Mouse (Mus musculus) hindbrain, embryonic 13.5 days (tissue): ENCODE data around the gene Theg. TPM values are rescaled to one million over a fixed set of nuclear protein-coding genes. Genes with fewer than 3 reads are reported as not detected.

Experiments used
- ATAC-seq: fragments of 200-750 bp; cut with Nextera tagmentation; 2 replicates; pipeline ENCODE4 v1.8.0; 2017; ENCODE audit warnings: moderate TSS enrichment; ENCODE audit not compliant: low FRiP score
- H3K27ac ChIP-seq: fragments of 300-500 bp; sonication (generic); 2 replicates; pipeline ENCODE4 v1.5.1; 2015; ENCODE audit warnings: inconsistent platforms, mild to moderate bottlenecking, moderate library complexity
- H3K27me3 ChIP-seq: fragments of 300-500 bp; sonication (generic); 2 replicates; pipeline ENCODE4 v1.6.1; 2015; ENCODE audit warnings: mild to moderate bottlenecking, inconsistent platforms
- H3K36me3 ChIP-seq: fragments of 300-500 bp; sonication (generic); 2 replicates; pipeline ENCODE4 v1.6.1; 2015; ENCODE audit warnings: mild to moderate bottlenecking, inconsistent platforms
- H3K4me1 ChIP-seq: fragments of 300-500 bp; sonication (generic); replicated peaks from 2 replicates; pipeline ENCODE4 v1.6.1; 2015; ENCODE audit warnings: inconsistent platforms
- H3K4me2 ChIP-seq: fragments of 300-500 bp; sonication (generic); 2 replicates; pipeline ENCODE4 v1.6.1; 2015; ENCODE audit warnings: inconsistent platforms, mild to moderate bottlenecking, moderate library complexity
- H3K4me3 ChIP-seq: fragments of 300-500 bp; sonication (generic); 2 replicates; pipeline ENCODE4 v1.5.1; 2015; ENCODE audit warnings: mild to moderate bottlenecking, inconsistent platforms
- H3K9ac ChIP-seq: fragments of 300-500 bp; sonication (generic); 2 replicates; pipeline ENCODE4 v1.6.1; 2015; ENCODE audit warnings: mild to moderate bottlenecking, inconsistent platforms
- H3K9me3 ChIP-seq: fragments of 300-500 bp; sonication (generic); 2 replicates; pipeline ENCODE4 v1.6.1; 2016; ENCODE audit warnings: inconsistent platforms
- WGBS: fragments of 180-500 bp; shearing (Covaris S2); methylation state at CpG from one replicate; pipeline ENCODE4 v1.1.7; 2015; 5-methylcytosine and 5-hydroxymethylcytosine counted together
- polyA plus RNA-seq: library from polyadenylated mRNA; unstranded; fragments of >200 nt; fragmentation: Nextera tagmentation; extraction: Ambion mirVana; gene quantifications from 2 replicates; pipeline ENCODE4 v1.2.1, GENCODE M21; 2015

Theg gene
- polyA plus RNA-seq, 1 experiment from 2014 or later, result not detected

DNA sequence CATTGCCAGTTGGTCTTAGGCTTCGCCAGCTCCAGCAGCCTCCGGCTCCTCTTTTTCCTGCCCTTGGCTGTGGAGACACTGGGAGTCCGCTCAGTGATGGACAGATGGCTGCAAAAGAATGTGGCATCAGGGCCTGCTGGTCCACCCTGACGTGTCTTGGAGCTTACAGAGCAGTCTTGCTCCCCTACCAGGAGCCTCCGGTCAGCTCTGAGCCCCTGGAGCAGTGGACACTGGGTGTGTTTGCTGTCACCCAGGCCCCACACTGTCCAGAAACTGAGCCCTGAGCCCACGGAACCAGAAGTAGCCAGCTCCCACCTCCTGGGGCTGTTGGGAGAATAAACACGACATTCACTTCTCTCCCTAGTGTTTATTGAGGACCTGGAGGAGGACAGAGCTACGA lies 888 bp downstream of the Theg start:
- Histone ChIP-seq H3K9me3 (no peaks in the 10 kb centered on the region), H3K4me1 (no peaks in the 10 kb centered on the region), H3K36me3 (no peaks in the 10 kb centered on the region), H3K9ac (no peak overlapping the region), H3K27ac (no peak overlapping the region), H3K4me3 (no peak overlapping the region), H3K4me2 (no peak overlapping the region), H3K27me3 (no peaks in the 10 kb centered on the region)
- WGBS, result 80% methylated on average over 8 of the region's 8 CpGs
- ATAC-seq, result no peak

DNA sequence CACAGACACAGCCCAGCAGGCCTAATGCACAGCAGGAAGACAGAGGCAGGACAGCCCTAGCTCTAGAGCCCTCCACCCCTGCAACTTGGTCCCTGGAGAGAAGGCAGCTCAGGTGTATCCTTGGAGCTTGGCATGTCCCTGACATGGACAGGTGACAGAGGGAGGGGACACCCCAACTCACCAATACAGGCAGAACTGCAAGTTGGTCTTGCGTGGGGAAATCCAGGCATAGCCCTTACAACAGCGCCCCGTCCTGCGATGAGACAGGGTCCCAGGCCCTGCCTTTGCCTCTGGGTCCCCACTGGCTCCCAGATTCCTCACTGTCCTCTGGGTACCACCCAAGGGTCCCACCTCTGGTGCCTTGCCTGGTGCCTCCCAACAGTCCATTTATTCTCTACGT lies 1.4 kb downstream of the Theg start:
- no peak for ATAC-seq
- Histone ChIP-seq H3K27ac (no peak overlapping the region), H3K27me3 (no peaks in the 10 kb centered on the region), H3K4me1 (no peaks in the 10 kb centered on the region), H3K4me2 (no peak overlapping the region), H3K4me3 (no peak overlapping the region), H3K9ac (no peak overlapping the region), H3K9me3 (no peaks in the 10 kb centered on the region), H3K36me3 (no peaks in the 10 kb centered on the region)
- WGBS, result 93% methylated on average over 5 of the region's 5 CpGs

DNA sequence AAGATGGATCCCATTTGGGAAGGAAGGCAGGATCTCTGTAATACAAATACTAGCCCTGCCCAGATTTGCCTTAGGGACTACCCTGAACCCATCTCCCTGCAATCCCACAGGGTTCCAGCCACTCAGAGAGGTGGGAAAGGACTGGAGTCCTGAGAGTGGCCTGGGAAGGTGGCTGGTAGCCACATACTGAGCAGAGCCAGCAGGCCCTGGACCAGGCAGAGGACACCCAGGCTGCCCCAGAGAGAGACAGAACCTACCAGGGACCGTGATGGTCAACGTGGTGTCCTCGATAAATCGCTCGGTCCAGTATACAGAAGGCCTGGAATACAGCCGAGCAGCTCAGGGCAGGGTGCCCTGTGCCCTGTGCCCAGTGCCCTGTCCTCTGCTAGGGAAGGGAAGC lies 2.0 kb downstream of the Theg start:
- Histone ChIP-seq H3K4me1 (no peaks in the 10 kb centered on the region), H3K36me3 (no peaks in the 10 kb centered on the region), H3K9me3 (no peaks in the 10 kb centered on the region), H3K9ac (no peak overlapping the region), H3K4me3 (no peak overlapping the region), H3K4me2 (no peak overlapping the region), H3K27ac (no peak overlapping the region), H3K27me3 (no peaks in the 10 kb centered on the region)
- 88% methylated on average over 6 of the region's 6 CpGs for WGBS
- no peak for ATAC-seq

DNA sequence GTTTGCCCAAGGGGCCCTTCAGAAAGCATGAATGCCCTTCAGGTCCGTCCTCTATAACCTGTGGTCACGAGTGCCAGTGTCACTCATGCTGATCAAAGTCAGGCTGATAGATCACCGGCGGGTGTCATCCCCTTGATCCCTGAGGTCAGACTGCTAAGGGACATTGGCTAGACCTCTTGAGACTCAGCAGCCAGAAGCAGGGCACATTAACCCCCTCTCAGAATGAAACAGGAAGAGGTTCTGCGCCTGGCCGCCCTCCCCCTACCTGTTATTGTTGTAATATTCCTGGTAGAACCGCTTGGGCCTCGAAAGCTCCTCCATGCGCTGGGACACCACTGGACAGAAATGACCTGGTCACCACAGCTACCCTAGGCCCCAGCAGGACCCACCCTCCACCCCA lies 2.7 kb downstream of the Theg start:
- WGBS, result 88% methylated on average over 9 of the region's 9 CpGs

GRCm38 (mm10) chr10:79584021-79584420 lies 3.1 kb downstream of the Theg start:
- Histone ChIP-seq H3K4me1 (no peaks in the 10 kb centered on the region), H3K4me2 (no peak overlapping the region), H3K27ac (no peak overlapping the region), H3K27me3 (peaks cover under 1% of the 10 kb centered on the region; the same call in 1 of the 2 replicates), H3K9ac (no peak overlapping the region), H3K36me3 (no peaks in the 10 kb centered on the region), H3K4me3 (no peak overlapping the region), H3K9me3 (no peaks in the 10 kb centered on the region)
- ATAC-seq, result no peak
- 74% methylated on average over 7 of the region's 7 CpGs for WGBS

More for the DNA sequence above, 2.7 kb downstream of the Theg start:
- Histone ChIP-seq H3K4me3 (no peak overlapping the region), H3K4me1 (no peaks in the 10 kb centered on the region), H3K4me2 (no peak overlapping the region), H3K27ac (no peak overlapping the region), H3K36me3 (no peaks in the 10 kb centered on the region), H3K9me3 (no peaks in the 10 kb centered on the region), H3K9ac (no peak overlapping the region), H3K27me3 (no peaks in the 10 kb centered on the region)
- ATAC-seq, result no peak

GRCm38 (mm10) chr10:79581501-79581900 lies 5.6 kb downstream of the Theg start:
- H3K27me3 ChIP-seq, result peaks cover 5% of the 10 kb centered on the region
- H3K4me3 ChIP-seq, result no peak overlapping the region
- WGBS, result 91% methylated on average over 8 of the region's 8 CpGs
- H3K4me1 ChIP-seq, result no peaks in the 10 kb centered on the region
- ATAC-seq, result no peak
- no peaks in the 10 kb centered on the region for H3K9me3 ChIP-seq
- no peak overlapping the region for H3K27ac ChIP-seq
- H3K4me2 ChIP-seq, result no peak overlapping the region
- no peaks in the 10 kb centered on the region for H3K36me3 ChIP-seq
- no peak overlapping the region for H3K9ac ChIP-seq

GRCm38 (mm10) chr10:79580811-79581210 lies 6.3 kb downstream of the Theg start:
- Histone ChIP-seq H3K4me3 (no peak overlapping the region), H3K27ac (no peak overlapping the region), H3K36me3 (no peaks in the 10 kb centered on the region), H3K4me1 (no peaks in the 10 kb centered on the region), H3K4me2 (no peak overlapping the region), H3K9me3 (no peaks in the 10 kb centered on the region), H3K9ac (no peak overlapping the region), H3K27me3 (peaks cover 5% of the 10 kb centered on the region)
- no peak for ATAC-seq
- whole genome bisulfite sequencing, result 37% methylated on average over 6 of the region's 6 CpGs

DNA sequence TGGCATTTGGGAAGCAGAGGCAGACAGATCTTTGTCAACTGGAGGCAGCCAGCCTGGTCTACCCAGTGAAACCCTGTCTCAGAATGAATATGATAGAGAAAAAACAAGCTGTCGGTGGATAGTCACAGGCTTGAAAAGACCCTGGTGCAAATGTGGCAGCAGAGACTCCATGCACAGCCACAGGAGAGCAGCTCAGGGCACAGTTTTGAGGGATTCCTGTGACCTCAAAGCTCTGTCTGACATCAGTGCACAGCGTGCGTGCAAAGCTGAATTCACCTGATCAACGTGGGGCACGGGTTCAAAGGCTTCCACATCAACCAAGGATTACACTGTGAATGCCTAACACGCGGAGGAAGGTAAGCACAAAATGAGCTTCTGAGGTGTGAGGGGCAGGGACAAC lies 6.8 kb downstream of the Theg start:
- no peaks in the 10 kb centered on the region for H3K36me3 ChIP-seq
- H3K9ac ChIP-seq, result no peak overlapping the region
- no peak overlapping the region for H3K4me2 ChIP-seq
- no peaks in the 10 kb centered on the region for H3K9me3 ChIP-seq
- no peak overlapping the region for H3K27ac ChIP-seq
- 67% methylated on average over 7 of the region's 7 CpGs for WGBS
- no peak for ATAC-seq
- peaks cover 5% of the 10 kb centered on the region for H3K27me3 ChIP-seq
- H3K4me1 ChIP-seq, result no peaks in the 10 kb centered on the region
- no peak overlapping the region for H3K4me3 ChIP-seq

GRCm38 (mm10) chr10:79579781-79580180 lies 7.3 kb downstream of the Theg start:
- no peak overlapping the region for H3K4me3 ChIP-seq
- peaks cover 5% of the 10 kb centered on the region for H3K27me3 ChIP-seq
- H3K4me2 ChIP-seq, result no peak overlapping the region
- H3K9ac ChIP-seq, result peak overlapping the region; percentile 4; the same call in 1 of the 2 replicates
- no peaks in the 10 kb centered on the region for H3K9me3 ChIP-seq
- no peaks in the 10 kb centered on the region for H3K4me1 ChIP-seq
- 79% methylated on average over 12 of the region's 12 CpGs for WGBS
- no peaks in the 10 kb centered on the region for H3K36me3 ChIP-seq
- no peak overlapping the region for H3K27ac ChIP-seq
- no peak for ATAC-seq

DNA sequence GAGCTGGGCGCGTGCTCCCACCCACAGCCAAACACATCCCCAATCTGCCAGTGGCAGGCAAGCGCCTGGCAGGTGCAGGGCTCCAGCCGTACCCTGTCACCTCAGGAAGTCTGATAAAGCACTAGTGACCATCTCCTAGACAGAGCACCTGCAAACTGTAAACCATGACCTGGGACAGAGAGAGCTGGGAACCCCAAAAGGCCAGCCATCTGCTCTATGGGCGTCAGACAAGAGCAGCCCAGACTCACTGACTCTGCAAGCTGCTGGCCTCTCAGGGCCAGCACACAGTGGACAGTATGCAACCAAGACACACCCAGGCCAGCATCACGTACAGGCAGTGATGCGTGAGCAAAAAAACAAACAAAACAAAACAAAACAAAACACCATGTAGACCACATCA lies 8.2 kb downstream of the Theg start:
- Histone ChIP-seq H3K4me3 (no peak overlapping the region), H3K27me3 (peaks cover 5% of the 10 kb centered on the region), H3K9me3 (no peaks in the 10 kb centered on the region), H3K9ac (no peak overlapping the region), H3K4me1 (no peaks in the 10 kb centered on the region), H3K36me3 (no peaks in the 10 kb centered on the region), H3K27ac (no peak overlapping the region), H3K4me2 (no peak overlapping the region)
- ATAC-seq, result no peak
- WGBS, result 82% methylated on average over 7 of the region's 7 CpGs

GRCm38 (mm10) chr10:79578276-79578675 lies 8.9 kb downstream of the Theg start:
- Histone ChIP-seq H3K4me3 (no peak overlapping the region), H3K9ac (no peak overlapping the region), H3K4me2 (no peak overlapping the region), H3K9me3 (no peaks in the 10 kb centered on the region), H3K4me1 (no peaks in the 10 kb centered on the region), H3K27me3 (peaks cover 5% of the 10 kb centered on the region), H3K27ac (no peak overlapping the region), H3K36me3 (no peaks in the 10 kb centered on the region)
- ATAC-seq, result no peak
- WGBS, result 67% methylated on average over 9 of the region's 9 CpGs

DNA sequence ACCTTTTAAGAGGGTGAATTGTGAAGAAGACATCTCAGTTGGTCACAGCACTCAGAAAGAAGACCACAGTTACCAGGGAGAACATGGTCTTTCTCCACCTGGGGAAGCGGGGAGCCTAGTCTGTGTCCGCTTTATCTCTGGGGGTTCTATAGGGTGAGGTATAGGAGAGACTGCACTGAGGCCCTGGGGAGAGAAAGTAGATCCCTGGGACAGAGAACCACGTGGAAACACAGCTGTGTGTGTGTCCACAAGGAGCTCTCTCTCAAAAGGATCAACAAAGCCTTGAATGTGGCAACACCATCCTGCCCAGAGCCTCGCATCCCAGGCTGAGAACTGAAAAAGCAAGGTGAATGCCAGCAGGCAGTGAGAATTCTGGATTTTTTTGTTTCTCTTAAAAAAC lies 9.8 kb downstream of the Theg start:
- H3K4me2 ChIP-seq, result no peak overlapping the region

DNA sequence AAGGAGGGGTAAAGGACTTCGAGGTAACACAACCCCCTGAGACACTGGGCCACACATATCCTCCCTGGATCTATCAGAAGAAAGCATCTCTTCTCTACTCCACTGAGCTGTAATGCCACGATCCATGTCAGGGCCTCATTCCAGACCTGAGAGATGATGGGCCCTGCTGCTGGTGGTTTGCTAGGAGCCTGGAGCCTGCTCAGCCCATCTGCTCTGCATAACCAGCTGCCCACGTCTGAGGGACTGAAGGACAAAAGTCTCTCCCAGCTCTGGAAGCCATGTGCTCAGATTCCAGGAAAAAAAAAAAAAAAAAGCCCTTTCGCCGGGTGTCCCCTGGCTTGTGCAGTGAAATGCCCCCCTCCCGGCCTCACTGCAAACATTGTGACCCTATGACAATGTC lies 11.4 kb downstream of the Theg start:
- ATAC-seq, result no peak
- Histone ChIP-seq H3K4me3 (no peak overlapping the region), H3K9me3 (no peaks in the 10 kb centered on the region), H3K36me3 (no peaks in the 10 kb centered on the region), H3K4me1 (no peaks in the 10 kb centered on the region), H3K27ac (no peak overlapping the region), H3K4me2 (no peak overlapping the region), H3K27me3 (peaks cover 5% of the 10 kb centered on the region), H3K9ac (no peak overlapping the region)
- WGBS, result 80% methylated on average over 6 of the region's 6 CpGs

More for the DNA sequence above, 9.8 kb downstream of the Theg start:
- Histone ChIP-seq H3K36me3 (no peaks in the 10 kb centered on the region), H3K27ac (no peak overlapping the region), H3K27me3 (peaks cover 5% of the 10 kb centered on the region), H3K9ac (no peak overlapping the region), H3K9me3 (no peaks in the 10 kb centered on the region), H3K4me1 (no peaks in the 10 kb centered on the region), H3K4me3 (no peak overlapping the region)
- 74% methylated on average over 4 of the region's 4 CpGs for WGBS
- ATAC-seq, result no peak

DNA sequence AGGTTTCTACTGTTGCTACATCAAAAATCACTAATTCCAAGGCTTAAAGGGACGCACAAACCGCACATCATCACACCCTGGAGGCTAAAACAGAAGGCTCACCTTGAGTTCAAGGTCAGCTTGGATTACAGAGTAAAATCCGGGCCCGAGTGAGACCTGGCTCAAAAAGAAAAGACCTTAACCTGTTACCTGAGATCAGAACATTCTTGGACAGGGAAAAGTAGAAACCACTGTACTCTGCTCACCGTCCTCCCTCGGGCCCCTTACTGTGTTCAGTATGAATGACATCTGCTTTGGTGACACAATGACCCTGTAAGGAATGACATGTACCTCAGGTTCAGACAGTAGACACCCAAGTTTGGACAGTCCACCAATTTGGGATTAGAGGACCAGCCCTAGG lies 12.3 kb downstream of the Theg start:
- no peak for ATAC-seq
- whole genome bisulfite sequencing, result 95% methylated on average over 6 of the region's 6 CpGs
- Histone ChIP-seq H3K4me2 (no peak overlapping the region), H3K27ac (no peak overlapping the region), H3K9me3 (no peaks in the 10 kb centered on the region), H3K4me3 (no peak overlapping the region), H3K36me3 (no peaks in the 10 kb centered on the region), H3K9ac (no peak overlapping the region), H3K27me3 (peaks cover 5% of the 10 kb centered on the region), H3K4me1 (no peaks in the 10 kb centered on the region)
